Mouse (Mus musculus): ENCODE data around the gene Crtc2.

The Crtc2 gene

DNA sequence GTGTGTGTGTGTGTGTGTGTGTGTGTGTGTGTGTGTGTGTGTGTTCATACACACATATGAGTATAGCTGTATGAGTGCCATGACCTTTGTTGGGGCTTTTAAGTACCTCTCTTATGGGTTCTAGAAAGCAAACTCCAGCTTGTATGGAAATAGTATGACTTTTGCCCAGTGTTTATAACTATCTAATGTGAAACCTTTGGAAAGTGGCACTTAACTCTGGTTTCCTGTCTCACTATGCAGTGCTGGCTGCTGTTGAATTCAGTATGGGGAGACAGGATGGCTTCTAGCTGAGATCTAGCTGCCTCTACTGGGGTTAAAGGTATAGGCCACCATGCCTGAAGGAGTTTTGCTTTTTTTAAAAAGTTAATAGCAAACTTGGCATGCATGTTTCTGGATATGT lies 55.6 kb downstream of the Crtc2 start:
- DNase-seq (ENCODE audit: low spot score in 2 of 2) = no peak

DNA sequence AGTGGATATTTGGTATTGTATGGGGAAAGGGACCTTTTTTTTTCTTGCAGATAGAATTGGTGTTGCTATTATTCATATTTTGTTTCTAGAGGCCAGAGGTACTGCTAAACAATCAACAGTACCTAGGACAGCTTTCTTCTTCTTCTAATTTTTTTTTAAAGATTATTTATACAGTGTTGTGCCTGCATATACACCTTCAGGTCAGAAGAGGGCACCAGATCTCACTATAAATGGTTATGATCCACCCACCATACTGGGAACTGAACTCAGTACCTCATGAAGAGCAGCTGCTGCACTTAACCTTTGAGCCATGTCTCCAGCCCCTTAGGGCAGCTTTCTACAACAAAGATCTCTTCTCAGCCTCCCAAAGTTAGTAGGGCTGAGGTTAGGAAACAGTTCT lies 59.4 kb downstream of the Crtc2 start:
- no peak for DNase-seq (ENCODE audit: low spot score in 2 of 2)
